Mouse (Mus musculus): ENCODE measurements around the gene Psme3.

DNA sequence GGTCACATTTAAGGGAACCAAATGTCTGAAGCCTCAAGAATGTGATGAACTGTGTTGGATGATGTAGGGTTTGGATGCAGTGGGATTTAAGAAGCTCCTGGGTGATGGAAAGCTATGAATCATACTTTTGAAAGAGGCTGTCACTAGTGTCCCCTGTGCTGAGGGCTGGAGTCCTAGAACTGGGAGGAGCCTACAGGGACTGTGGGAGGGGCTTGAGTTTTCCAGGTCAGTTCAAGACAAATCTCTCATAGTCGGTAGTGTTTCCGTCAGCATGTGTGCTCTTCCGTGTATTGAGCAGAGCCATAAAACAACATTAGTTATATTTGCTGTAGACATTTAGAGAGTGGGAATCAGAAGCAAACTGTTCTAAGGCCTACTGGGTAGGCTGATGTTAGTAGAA lies 11.3 kb downstream of the Psme3 start:
- TF ChIP-seq CTCF (IDR thresholded peaks at IDR 0.05) (no peak), EP300 (IDR thresholded peaks at IDR 0.05) (no peak)

Data from lung, postnatal 0 days (tissue).